Mouse (Mus musculus): Measurements from ENCODE around the gene Snrnp40.

The Snrnp40 gene

DNA sequence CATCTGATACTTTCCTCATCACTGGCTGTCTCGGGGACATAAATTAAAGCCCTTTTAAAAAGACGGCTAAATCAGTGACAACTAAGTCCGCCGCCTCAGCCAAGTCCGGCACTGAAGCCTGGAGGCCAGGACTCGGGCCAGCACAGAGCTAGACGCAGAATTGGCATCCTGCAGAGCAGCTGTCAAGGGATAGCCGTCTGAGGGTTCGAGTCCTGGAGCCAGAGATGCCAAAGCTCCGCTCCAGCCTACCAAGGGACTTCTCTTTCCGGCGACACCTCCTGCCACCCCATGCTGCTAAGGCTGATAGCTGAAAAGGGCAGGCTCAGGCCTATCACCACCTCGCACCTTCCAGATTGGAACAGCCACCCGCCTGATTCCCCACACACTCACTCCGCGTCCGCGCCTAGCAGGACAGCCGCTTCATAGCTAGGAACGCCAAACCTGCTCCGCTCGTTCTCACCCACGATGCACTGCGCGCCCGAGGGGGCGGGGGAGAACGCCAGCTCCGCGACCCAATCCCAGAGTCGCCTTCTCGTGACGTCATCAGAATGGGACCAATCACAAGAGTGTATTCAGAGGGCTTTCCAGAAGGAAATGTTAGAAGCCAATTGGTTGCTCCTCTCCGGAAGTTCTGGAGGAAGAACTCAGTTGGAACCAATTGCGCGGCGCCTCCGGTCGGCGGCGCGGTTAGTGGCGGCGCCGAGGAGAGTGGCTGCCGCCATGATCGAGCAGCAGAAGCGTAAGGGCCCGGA is at the start of gene Snrnp40, which contains the start of gene Zcchc17:
Snrnp40 (plus strand) TSS at position 647 of the 752 bp plus-strand sequence.
Zcchc17 (minus strand) TSS at position 458 of the 752 bp plus-strand sequence.
- in situ Hi-C loops (cut with MboI, MseI): loop anchor here (5.0 to 10.0 kb wide), 2 partner anchors 555 to 578 kb away; partner anchors contain the start of gene Laptm5 (in 1 of the 2)

DNA sequence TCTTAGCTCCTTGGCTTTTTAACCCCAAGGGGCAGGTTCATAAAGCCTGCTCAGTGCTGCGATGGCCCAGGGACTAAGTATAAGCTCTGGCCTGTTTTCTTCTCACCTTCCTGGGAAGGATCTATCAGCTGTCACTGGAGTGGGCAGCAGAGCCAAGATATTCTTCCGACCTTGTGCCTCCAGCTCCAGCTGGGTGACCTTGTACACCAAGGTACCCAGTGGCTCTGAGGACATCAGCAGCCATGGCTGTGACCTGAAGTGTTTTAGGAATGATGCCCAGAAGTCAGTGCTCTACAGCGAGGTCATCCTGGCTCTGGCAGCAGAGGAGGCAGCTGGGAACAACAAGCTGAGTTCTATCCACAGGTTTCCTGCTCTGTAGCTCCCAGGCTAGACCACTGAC is 47.4 kb upstream of the Snrnp40 start:
- in situ Hi-C loops (cut with MboI, MseI): no loop called here

DNA sequence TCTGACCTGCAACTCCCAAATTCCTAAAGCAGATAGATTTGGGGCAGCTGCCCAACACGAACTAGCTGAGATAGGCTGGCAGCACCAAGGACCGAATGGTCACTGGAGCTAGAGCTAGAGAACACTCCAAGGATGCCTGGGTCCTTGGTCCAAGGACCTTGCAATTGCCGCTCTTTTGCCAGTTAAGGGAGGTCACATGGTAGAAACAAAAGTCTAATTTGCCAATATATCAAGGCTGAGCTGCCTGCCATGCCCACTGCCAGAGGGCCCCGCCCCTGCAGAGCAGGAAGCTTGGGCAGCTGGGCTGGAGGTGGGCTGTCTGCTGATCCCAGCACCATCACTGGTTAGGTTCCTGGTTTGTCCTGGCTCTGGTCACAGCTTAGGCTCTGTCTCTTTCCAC is 46.4 kb upstream of the Snrnp40 start:
- in situ Hi-C loops (cut with MboI, MseI): no loop called here

DNA sequence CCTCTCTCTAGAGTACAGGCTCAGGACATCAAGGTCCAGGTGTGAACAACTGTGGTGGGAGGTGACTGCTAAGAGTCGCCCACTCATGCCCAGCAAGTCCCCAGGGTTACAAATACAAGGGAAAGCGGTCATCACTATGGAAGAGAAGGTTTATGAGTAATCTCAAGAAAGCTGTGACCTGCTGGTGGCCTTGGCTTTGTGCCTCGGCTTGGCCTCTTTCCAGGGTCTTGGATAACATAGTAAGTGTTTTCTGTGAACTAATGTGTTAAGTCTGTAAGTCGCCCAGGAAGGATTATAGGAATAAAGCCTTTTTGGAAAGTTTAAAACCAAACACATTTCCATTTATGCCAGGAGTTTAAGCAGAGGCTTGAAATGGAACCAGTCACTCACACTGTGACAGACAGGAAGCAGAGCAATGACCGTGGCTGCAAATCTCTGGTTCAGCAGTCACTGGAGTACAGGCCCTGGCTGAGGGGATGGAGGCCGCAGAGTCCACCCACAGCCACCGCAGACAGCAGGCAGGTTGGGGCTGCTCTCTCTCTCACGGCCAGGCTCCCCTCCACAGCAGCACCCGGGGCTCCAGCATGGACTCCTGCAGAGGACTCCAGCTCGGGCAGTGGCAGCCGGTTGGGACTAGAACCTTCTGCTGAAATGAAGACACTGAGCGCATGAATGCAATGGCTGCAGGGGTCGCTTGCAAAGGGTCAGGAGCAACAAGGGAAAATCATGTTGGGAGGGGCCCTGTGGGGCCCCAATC is 44.0 kb upstream of the Snrnp40 start:
- in situ Hi-C loops (cut with MboI, MseI): no loop called here

DNA sequence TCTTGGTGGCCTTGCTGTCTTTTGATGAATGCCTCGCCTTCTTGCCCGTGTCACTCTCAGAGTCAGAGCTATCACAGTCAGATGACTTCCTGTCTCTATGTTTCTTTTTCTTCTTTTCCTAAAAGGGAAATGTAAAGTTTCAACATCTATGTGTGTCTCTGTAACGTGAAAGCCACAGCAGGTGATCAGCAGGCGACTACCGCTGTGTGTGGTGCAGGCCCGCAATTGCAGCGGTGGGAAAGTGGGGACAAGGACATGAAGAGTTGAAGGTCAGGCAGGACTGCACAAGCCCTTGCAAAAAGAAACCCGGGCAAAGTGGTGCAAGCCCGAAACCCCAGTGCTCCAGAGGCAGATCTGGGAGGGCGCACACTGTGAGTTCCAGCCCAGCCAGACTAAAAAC is 43.2 kb upstream of the Snrnp40 start:
- in situ Hi-C loops (cut with MboI, MseI): no loop called here

DNA sequence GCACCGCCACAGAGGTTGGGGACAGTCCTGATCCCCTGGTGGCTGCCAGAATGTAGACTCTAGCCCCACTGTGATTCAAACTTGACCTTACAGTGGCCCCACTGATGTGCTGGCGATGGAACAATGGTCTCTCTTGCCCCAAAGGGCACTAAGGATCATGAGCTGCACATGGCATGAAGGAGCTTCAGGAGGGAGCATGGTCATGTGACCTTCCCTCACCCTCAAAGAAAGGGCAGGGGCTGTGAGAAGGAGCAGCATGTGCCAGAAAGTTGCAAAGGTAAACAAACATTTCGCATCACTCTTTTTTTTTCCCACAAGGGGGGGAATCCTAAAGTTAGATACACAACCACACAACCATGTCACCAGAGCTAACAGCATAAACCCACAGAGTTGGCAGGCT is 41.8 kb upstream of the Snrnp40 start:
- in situ Hi-C loops (cut with MboI, MseI): no loop called here

DNA sequence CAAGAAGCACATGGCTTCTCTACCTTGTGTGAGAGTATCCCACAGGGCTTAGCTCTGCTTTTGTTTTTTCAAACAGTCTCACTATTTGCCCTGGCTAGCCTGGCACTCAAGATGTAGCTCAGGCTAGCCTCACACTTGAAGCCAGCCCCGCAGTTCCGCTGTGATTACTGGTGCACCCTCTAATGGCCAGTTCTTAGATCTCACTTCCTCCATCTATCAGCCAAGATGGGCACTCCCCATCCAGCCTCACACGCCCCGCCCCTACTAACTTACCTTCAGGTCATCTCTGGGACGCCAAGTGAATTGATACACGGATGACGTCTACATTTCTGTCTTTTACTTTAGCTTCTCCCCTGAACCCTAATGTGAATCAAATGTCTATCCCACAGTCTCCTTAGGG is 40.4 kb upstream of the Snrnp40 start:
- in situ Hi-C loops (cut with MboI, MseI): no loop called here

DNA sequence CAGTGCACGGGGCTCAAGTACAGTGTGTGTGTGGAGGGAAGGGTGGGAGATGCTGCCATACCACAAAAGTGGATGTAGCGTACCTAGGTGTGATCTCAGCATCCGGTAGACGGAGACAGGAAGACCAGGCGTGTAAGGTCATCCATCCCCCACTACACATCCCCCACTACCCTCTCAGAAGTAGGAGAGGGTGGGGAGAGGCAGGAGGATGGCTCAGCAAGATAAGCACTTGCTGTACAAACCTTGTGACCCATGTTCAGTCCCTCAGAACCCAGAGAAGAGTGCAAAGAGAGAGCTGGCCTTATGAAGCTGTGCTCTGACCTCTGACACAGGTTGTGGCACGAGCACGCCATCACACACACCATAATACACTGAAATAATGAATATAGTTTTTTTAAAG is 38.3 kb upstream of the Snrnp40 start:
- in situ Hi-C loops (cut with MboI, MseI): no loop called here

DNA sequence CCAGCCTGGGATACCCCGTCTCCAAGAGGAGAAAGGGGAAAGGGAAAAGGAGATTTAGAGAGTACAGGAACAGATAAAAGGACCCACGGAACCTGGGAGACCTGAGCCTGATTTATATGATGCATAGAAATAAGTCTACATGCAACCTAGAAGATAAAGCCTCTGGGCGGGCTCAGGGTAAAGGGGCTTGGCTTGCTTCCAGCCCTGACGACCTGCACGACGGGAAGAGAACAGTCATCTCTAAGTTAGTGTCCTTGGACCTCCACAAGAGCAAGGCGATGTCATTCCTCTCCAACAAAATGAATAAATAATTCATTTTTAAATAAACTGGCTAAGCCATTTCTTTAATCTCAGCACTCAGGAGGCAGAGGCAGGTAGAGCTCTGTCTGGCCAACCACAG is 37.4 kb upstream of the Snrnp40 start:
- in situ Hi-C loops (cut with MboI, MseI): no loop called here

DNA sequence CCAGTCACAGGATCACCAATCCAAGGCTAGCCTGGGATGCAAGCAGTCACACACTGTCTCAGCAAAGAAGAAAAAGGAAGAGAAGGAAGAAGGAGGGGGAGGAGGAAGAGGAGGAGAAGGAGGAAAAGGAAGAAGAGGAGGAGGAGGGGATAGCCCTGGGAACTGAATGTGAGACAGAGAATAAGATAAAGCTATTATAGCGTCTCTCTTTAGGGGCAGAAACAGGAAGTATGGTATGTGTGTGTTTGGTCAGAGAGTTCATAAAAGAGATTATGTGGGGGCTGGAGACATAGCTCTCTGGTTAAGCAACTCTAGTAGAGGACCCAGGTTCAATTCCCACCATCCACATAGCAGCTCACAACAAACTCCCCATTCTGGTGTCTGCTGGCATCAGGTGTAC is 36.8 kb upstream of the Snrnp40 start:
- in situ Hi-C loops (cut with MboI, MseI): no loop called here

DNA sequence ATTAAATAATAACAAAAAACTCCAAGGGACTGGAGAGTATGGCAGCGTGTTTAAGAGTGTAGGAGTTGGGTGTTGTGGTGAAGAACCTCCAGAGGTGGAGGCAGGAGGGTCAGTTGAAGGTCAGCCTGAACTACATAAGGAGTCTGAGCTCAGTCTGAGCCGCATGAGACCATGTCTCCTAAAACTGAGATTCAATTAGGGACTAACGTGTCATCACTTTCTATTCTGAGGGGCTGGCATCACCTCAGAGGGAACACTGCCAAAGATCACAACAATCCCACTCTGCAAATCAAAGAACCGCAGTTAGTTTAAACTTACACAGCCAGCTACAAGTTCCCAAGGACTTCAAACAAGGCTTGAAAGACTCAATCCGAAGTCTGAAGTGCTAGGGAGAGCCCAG is 36.3 kb upstream of the Snrnp40 start:
- in situ Hi-C loops (cut with MboI, MseI): no loop called here

DNA sequence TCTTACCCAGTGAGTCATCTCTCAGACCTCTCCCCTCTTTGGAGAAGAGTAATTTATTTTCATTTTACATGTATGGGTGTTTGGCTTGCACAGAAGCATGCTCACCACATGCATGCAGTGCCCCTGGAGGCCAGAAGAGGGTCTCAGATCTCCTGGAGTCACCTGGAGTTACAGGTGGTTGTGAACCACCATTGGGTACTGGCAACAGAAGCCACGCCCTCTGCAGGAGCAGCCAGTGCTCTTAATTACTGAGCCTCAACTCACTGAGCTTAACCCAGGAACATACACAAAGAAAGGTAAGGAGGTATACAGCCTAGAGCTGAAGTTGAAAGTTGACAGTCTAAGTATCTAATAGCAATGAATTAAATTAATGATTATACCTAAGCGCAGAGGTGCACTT is 34.5 kb upstream of the Snrnp40 start:
- in situ Hi-C loops (cut with MboI, MseI): no loop called here

DNA sequence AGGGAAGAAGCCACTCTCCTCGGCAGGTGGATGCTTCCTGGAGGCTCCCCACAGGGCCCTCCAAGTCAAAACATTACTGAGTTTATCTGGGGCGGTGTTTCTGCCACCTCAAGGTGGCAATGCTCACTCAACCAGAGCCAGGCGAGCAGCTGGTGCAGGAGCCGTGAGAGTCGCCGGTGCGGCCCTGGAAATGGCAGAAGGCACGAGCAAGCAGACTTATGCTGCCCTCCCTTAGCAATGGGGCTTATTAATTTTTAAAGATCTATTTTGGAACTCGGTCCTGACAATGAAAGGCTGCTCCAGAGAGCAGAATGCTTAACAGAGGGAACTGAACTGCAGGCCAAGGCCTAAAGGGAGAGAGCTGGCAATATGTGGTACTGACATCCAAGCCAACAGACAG is 32.6 kb upstream of the Snrnp40 start:
- in situ Hi-C loops (cut with MboI, MseI): no loop called here

DNA sequence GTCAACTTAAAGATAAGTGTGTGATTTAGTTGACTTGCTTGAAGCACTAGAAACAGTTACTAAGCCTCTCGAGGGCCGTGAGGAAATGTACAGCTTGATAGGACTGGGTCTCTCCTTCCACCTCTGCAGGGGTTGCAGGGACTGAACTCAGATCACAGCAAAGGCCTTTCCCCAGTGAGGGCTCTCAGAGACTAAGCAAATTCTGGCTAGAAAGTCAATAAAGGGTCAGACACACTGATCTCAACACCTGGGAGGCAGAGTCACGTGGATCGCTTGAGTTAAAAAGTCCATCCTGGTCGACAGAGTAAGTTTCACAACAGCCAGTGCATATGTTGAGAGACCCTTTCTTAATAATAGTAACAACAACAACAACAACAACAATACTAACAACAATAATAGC is 24.1 kb upstream of the Snrnp40 start:
- in situ Hi-C loops (cut with MboI, MseI): no loop called here

DNA sequence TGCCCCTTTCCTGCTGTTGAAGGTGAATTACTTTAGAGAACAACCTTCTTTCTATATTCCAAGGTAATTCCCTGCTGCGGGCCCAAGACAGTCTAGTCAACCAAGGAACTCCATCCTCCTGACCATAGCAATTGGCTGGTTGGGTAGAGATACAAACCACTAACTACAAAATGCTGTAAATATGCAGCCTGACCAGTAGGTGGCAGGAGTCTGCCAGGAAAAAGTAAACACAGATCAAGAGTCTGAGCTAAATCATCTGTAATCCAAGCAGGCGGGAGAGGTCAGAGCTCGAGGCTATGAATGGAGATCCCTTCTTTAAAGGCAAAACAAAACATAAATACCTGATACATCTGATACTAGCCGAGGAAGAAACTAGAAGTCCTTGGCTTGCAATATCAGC is 18.2 kb upstream of the Snrnp40 start:
- in situ Hi-C loops (cut with MboI, MseI): loop anchor here in 1 of 2 experiments (5.0 kb wide), 1 partner anchor 191 kb away; no protein-coding TSS in a partner anchor

DNA sequence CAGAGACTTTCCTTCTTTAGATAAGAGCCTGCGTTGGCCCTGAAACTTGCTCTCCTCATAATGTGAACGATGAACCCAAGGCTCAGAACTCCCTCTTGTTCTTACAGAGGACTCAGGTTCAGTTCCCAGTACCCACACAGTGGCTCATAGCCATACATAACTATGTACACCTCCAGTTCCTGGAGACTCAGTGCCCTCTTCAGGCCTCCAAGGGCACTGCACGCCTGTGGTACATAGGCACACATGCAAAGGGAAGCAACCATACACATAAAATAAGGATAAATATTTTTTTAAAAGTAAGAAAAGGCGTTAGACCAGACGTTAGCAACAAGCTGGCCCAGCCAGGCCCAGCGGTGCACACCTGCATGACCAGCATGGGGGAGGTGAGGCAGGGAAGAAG is 10.3 kb upstream of the Snrnp40 start:
- in situ Hi-C loops (cut with MboI, MseI): loop anchor here in 1 of 2 experiments (5.0 to 10.0 kb wide), 2 partner anchors 283 to 565 kb away; partner anchors contain the start of gene Laptm5

DNA sequence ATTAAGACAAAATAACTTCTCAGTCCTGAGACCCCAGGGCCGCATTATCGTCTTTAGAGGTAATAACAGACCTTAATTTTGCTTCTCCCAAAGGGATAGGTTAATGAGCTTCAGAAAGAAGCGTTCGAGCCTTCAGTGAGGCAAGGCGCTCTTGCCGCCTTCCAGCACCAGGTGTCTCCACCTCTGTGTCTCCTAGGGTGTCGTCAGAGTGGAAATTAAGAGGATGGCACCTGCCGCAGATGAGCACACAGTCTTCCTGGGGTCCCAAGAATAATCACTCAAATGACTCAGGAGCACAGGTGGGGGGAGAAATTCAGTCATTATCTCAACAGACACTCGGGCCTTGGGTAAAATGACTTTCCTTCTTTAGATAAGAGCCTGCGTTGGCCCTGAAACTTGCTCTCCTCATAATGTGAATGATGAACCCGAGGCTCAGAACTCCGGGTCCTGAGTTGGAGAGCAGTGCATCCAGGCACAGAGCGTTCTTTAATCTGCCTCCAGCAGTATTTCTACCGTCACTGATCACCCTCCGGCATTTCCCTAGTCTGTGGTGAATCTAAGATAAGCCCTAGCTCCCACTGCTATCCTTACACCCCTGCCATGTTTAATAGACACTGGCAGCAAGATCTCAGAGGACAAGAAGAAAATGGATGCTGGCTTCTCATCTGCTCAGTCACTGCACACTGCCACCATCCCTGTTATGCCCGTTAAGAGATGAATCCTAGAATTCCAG is 9.1 kb upstream of the Snrnp40 start:
- in situ Hi-C loops (cut with MboI, MseI): loop anchor here in 1 of 2 experiments (10.0 kb wide), 1 partner anchor 564 kb away; the partner anchor contains the start of gene Laptm5

DNA sequence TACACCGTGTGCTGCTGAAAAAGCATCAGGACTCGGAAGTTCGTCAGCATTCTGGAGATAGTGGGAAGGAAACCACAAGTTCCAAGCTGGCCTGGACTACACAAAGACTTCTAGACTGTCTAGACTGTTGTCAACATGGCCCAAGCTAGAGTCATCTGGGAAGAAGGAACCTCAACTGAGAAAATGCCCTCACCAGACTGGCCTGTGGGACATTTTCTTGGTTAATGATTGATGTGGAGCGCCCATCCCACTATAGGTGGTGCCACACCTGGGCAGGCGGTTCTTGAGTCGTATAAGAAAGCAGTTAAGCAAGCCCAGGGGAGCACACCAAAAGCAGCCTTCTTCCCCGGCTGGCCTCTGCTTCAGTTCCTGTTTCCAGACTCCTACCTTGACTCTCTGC is 7.3 kb upstream of the Snrnp40 start:
- in situ Hi-C loops (cut with MboI, MseI): loop anchor here in 1 of 2 experiments (10.0 kb wide), 1 partner anchor 562 kb away; the partner anchor contains the start of gene Laptm5

DNA sequence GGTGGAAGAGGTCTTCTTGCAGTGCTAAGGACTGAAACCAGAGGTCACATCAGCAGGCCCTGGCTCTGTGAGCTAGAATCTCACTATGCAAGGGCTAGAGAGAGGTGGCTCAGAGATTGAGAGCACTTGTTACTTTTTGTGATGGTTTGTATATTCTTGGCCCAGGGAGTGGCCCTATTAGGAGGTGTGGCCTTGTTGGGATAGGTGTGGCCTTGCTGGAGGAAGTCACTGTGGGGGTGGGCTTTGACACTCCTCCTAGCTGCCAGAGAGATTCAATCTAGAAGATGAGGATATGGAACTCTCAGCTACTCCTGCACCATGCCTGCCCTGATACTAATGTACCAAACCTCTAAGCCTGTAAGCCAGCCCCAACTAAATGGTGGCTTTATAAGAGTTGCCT is 2.0 kb upstream of the Snrnp40 start:
- in situ Hi-C loops (cut with MboI, MseI): loop anchor here in 1 of 2 experiments (10.0 kb wide), 1 partner anchor 557 kb away; the partner anchor contains the start of gene Laptm5

DNA sequence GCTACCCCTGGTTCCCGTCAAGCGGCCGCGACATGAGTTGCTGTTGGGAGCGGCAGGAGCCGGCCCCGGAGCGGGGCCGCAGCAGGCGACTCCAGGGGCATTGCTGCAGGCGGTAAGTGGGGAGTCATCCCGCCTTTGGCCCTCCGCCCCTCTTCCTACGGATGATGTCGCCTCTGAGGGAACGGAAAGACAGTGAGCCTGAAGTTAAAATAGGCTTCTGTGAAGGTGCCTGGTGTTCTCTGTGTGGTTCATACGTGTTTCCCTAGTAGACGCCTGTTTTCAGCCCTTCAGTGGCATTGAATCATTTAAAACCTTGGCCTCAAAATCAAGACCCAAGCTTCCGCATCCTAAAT is 282 bp downstream of the Snrnp40 start:
- in situ Hi-C loops (cut with MboI, MseI): loop anchor here in 1 of 2 experiments (5.0 kb wide), 1 partner anchor 577 kb away; no protein-coding TSS in a partner anchor

DNA sequence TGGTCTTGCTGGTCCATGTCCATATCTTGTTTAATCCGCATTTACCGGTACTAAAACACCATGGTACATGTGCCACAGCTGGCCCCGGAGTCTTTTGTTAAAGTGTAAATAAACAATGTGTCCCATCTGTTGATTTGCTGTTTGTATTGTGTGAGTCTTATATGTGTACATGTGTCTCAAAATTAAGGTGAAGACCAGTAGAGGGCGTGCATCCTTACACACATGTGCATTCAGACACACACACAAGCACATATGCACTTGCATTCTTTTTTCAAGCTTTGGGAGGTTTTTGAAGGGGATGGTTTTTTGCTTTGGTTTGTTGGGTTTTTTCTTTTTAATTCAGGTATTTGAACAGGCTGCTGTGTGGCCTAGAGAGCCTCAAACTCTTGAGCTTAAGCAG is 16.7 kb downstream of the Snrnp40 start:
- in situ Hi-C loops (cut with MboI, MseI): loop anchor here (5.0 to 25.0 kb wide), 6 partner anchors 156 to 1586 kb away; no protein-coding TSS in a partner anchor

DNA sequence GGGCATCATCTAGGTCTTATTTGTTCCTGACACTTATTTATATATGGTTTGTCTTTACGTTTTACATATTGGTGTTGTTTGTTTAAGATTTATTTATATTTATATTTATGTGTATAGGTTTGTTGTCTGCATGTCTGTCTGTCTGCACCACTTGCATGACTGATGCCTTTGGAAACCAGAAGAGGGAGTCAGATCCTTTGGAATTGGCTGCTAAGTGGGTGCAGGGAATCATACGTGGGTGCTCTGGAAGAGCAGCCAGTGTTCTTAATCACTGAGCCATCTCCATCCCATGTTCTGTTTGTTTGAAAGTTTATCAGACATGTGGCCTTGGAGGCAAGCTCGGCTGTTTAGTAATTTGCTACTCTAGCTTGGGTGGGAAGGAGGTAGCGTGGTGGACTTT is 17.6 kb downstream of the Snrnp40 start:
- in situ Hi-C loops (cut with MboI, MseI): loop anchor here (5.0 to 25.0 kb wide), 6 partner anchors 155 to 1585 kb away; no protein-coding TSS in a partner anchor

Data from T-helper 17 cell (primary cell).